Comparison of ENCODE assay signal across 25 mouse cellular contexts in genomic region chr5:29778029-29778428, GRCm38 (mm10). TPM values are rescaled to one million over a fixed set of nuclear protein-coding genes. Genes with fewer than 3 reads are reported as not detected.
A peak's percentile ranks its signal among the peaks of the same experiment; 100 is the strongest.
DNase-seq lines count a peak whose midpoint lies in the region; ATAC-seq lines count a peak whose summit lies in the region.
"Had no signal": no experiment of that assay in that cellular context is flagged by ENCODE, and none has a peak within 500 bp of the region (broad histone marks: within the 10 kb centered on the region; RNA-seq: fewer than 3 reads in every experiment).

No protein-coding gene starts in this region.

- peaks cover 92% of the 10 kb centered on the region for H3K36me3 ChIP-seq in limb, embryonic 10.5 days

- no peaks in the 10 kb centered on the region for H3K27me3 ChIP-seq in limb, embryonic 10.5 days (ENCODE audit: low read depth, poor library complexity, severe bottlenecking)
- H3K27me3 ChIP-seq: embryonic facial prominence, embryonic 13.5 days; embryonic facial prominence, embryonic 15.5 days; forebrain, embryonic 12.5 days had no signal

- intact Hi-C loops in left cerebral cortex, postnatal 10 days (cut with DNase I) = no loop called here

- H3K27ac ChIP-seq in limb, embryonic 10.5 days = no peak overlapping the region
- H3K27ac ChIP-seq: embryonic facial prominence, embryonic 13.5 days; embryonic facial prominence, embryonic 15.5 days; forebrain, embryonic 10.5 days; forebrain, embryonic 12.5 days had no signal

- no peaks in the 10 kb centered on the region for H3K9me3 ChIP-seq in limb, embryonic 10.5 days (replicated peaks)
- H3K9me3 ChIP-seq: embryonic facial prominence, embryonic 13.5 days; embryonic facial prominence, embryonic 15.5 days; forebrain, embryonic 10.5 days; forebrain, embryonic 12.5 days had no signal

- H3K4me1 ChIP-seq in limb, embryonic 10.5 days = no peaks in the 10 kb centered on the region
- H3K4me1 ChIP-seq: embryonic facial prominence, embryonic 13.5 days; embryonic facial prominence, embryonic 15.5 days; forebrain, embryonic 10.5 days; forebrain, embryonic 12.5 days had no signal

- 95% methylated on average over 6 of the region's 6 CpGs for WGBS in limb, embryonic 10.5 days

- H3K4me3 ChIP-seq in limb, embryonic 10.5 days = no peak overlapping the region
- H3K4me3 ChIP-seq: embryonic facial prominence, embryonic 13.5 days; embryonic facial prominence, embryonic 15.5 days; erythroblast, embryonic 14.5 days; forebrain, embryonic 10.5 days; forebrain, embryonic 12.5 days had no signal

- peak; percentile 51 for ATAC-seq in frontal cortex, adult (ENCODE audit: low TSS enrichment)
- ATAC-seq: forebrain, embryonic 14.5 days; forebrain, embryonic 16.5 days had no signal

- no peak for DNase-seq in frontal cortex, postnatal 36 days (ENCODE audit: low spot score in 2 of 2)
- peak; percentile 18 to 31 for DNase-seq in left cerebral cortex, adult 18-20 months (ENCODE audit: low spot score in 2 of 2)
- DNase-seq in left cerebral cortex, postnatal 10 days (ENCODE audit: extremely low spot score in 1 of 2, low spot score in 2 of 2) = no peak
- DNase-seq in right cerebral cortex, adult 18-20 months = peak; percentile 28
- no peak for DNase-seq in right cerebral cortex, postnatal 10 days (ENCODE audit: low spot score in 2 of 2)
- peak; percentile 15 for DNase-seq in telencephalon, adult 2 months (ENCODE audit: low read depth, low spot score)
- DNase-seq in limb, embryonic 10.5 days (ENCODE audit: low spot score) = no peak
- DNase-seq: adrenal gland, adult 2 months; adrenal gland, postnatal 10 days; adrenal gland, postnatal 25 days; cerebellum, adult 11 months; cerebellum, adult 9-10 months; cerebellum, postnatal 36 days; embryo, embryonic 11 days had no signal

RNA-seq across cellular contexts. Expression of gene Gm5129, which starts 42.3 kb away (rescaled TPM):
- total RNA-seq in left cerebral cortex, adult 18-20 months (2021) = not detected
- not detected for total RNA-seq in left cerebral cortex, postnatal 10 days (2021)
- 0.86 TPM in 1 of 2 replicates, not detected in the other for polyA plus RNA-seq in limb, embryonic 10.5 days (2016; fragmentation: Nextera tagmentation; extraction: Ambion mirVana)
- total RNA-seq: adrenal gland, postnatal 10 days; adrenal gland, postnatal 25 days; ES-E14; MEL had no signal
- polyA plus RNA-seq: adrenal gland, adult 2 months; embryonic facial prominence, embryonic 11.5 days; embryonic facial prominence, embryonic 13.5 days; embryonic facial prominence, embryonic 15.5 days; erythroblast, embryonic 14.5 days; forebrain, embryonic 10.5 days; forebrain, embryonic 12.5 days; forebrain, embryonic 14.5 days; forebrain, embryonic 16.5 days had no signal

RNA-seq across cellular contexts. Expression of gene Dnajb6, which starts 42.5 kb away (rescaled TPM):
- 100 to 1,000 TPM; 156 to 163 TPM for total RNA-seq in left cerebral cortex, adult 18-20 months (2021)
- 100 to 1,000 TPM; 187 to 191 TPM for total RNA-seq in left cerebral cortex, postnatal 10 days (2021)
- polyA plus RNA-seq in limb, embryonic 10.5 days (2016; fragmentation: Nextera tagmentation; extraction: Ambion mirVana) = 177 and 179 TPM in 2 replicates

Comparison
In these comparisons a context has a peak if more than half of its experiments do, and no peak if none do; other contexts are left out.
1. DNase-seq: peak in left cerebral cortex, adult 18-20 months (2 of 2), right cerebral cortex, adult 18-20 months (single experiment) and telencephalon, adult 2 months (single experiment); none in frontal cortex, postnatal 36 days (0 of 2), left cerebral cortex, postnatal 10 days (0 of 2), right cerebral cortex, postnatal 10 days (0 of 2) and limb, embryonic 10.5 days (single experiment).